Mouse (Mus musculus): Measurements from ENCODE around the gene Sec61a1. TPM values are rescaled to one million over a fixed set of nuclear protein-coding genes. Genes with fewer than 3 reads are reported as not detected.
A peak's percentile ranks its signal among the peaks of the same experiment; 100 is the strongest.

Sec61a1 gene
- 188 and 195 TPM in 2 replicates for polyA plus RNA-seq (2012; rRNA removed)

GRCm38 (mm10) chr6:88518404-88519263 lies at the start of gene Sec61a1:
Gene Sec61a1 (minus strand): TSS chr6:88518905.
- Histone ChIP-seq H3K4me1 (ENCODE audit: control insufficient read depth, insufficient read depth, low read length) (peaks cover 16% of the 10 kb centered on the region), H3K4me3 (replicated peaks; ENCODE audit: extremely low read depth, low read depth, low read length) (peak within 1 kb of the TSS; percentile 83)
- WGBS = under 1% methylated on average over 80 of the region's 80 CpGs
- no peak for TF ChIP-seq CTCF (IDR thresholded peaks at IDR 0.05; ENCODE audit: insufficient read depth, low read length)
- peak; percentile 99 for TF ChIP-seq POLR2A (IDR thresholded peaks at IDR 0.05; ENCODE audit: borderline replicate concordance, extremely low read depth, low read depth, low read length)
- DNase-seq = peak; percentile 92

- DNase-seq = no peak
- WGBS = 49% methylated on average over 7 of the region's 7 CpGs
- no peak for TF ChIP-seq POLR2A (IDR thresholded peaks at IDR 0.05; ENCODE audit: borderline replicate concordance, extremely low read depth, low read depth, low read length)
- no peak for TF ChIP-seq CTCF (IDR thresholded peaks at IDR 0.05; ENCODE audit: insufficient read depth, low read length)
- no peaks in the 10 kb centered on the region for H3K4me1 ChIP-seq (ENCODE audit: control insufficient read depth, insufficient read depth, low read length)
- H3K4me3 ChIP-seq (replicated peaks; ENCODE audit: extremely low read depth, low read depth, low read length) = no peak overlapping the region
Measured at GRCm38 (mm10) chr6:88566676-88567075, 48.0 kb upstream of the Sec61a1 start.

- WGBS = 30% methylated on average over 6 of the region's 6 CpGs
- no peak for TF ChIP-seq POLR2A (IDR thresholded peaks at IDR 0.05; ENCODE audit: borderline replicate concordance, extremely low read depth, low read depth, low read length)
- TF ChIP-seq CTCF (IDR thresholded peaks at IDR 0.05; ENCODE audit: insufficient read depth, low read length) = no peak
- Histone ChIP-seq H3K4me1 (ENCODE audit: control insufficient read depth, insufficient read depth, low read length) (no peaks in the 10 kb centered on the region), H3K4me3 (replicated peaks; ENCODE audit: extremely low read depth, low read depth, low read length) (no peak overlapping the region)
- DNase-seq = no peak
Measured at GRCm38 (mm10) chr6:88565033-88565432, 46.3 kb upstream of the Sec61a1 start.

- Histone ChIP-seq H3K4me3 (replicated peaks; ENCODE audit: extremely low read depth, low read depth, low read length) (no peak overlapping the region), H3K4me1 (ENCODE audit: control insufficient read depth, insufficient read depth, low read length) (no peaks in the 10 kb centered on the region)
- no peak for DNase-seq
- WGBS = 90% methylated on average over 4 of the region's 4 CpGs
- TF ChIP-seq POLR2A (IDR thresholded peaks at IDR 0.05; ENCODE audit: borderline replicate concordance, extremely low read depth, low read depth, low read length) = no peak
- TF ChIP-seq CTCF (IDR thresholded peaks at IDR 0.05; ENCODE audit: insufficient read depth, low read length) = no peak
Measured at GRCm38 (mm10) chr6:88560156-88560555, 41.5 kb upstream of the Sec61a1 start.

GRCm38 (mm10) chr6:88559688-88560087 lies 41.0 kb upstream of the Sec61a1 start:
- 55% methylated on average over 5 of the region's 5 CpGs for WGBS

GRCm38 (mm10) chr6:88558076-88558475 lies 39.4 kb upstream of the Sec61a1 start:
- 78% methylated on average over 1 of the region's 1 CpGs for WGBS
- no peaks in the 10 kb centered on the region for H3K4me1 ChIP-seq (ENCODE audit: control insufficient read depth, insufficient read depth, low read length)
- TF ChIP-seq POLR2A (IDR thresholded peaks at IDR 0.05; ENCODE audit: borderline replicate concordance, extremely low read depth, low read depth, low read length) (no peak), CTCF (IDR thresholded peaks at IDR 0.05; ENCODE audit: insufficient read depth, low read length) (no peak)
- no peak overlapping the region for H3K4me3 ChIP-seq (replicated peaks; ENCODE audit: extremely low read depth, low read depth, low read length)
- DNase-seq = no peak

More at GRCm38 (mm10) chr6:88559688-88560087, 41.0 kb upstream of the Sec61a1 start:
- H3K4me1 ChIP-seq (ENCODE audit: control insufficient read depth, insufficient read depth, low read length) = no peaks in the 10 kb centered on the region
- DNase-seq = no peak
- TF ChIP-seq CTCF (IDR thresholded peaks at IDR 0.05; ENCODE audit: insufficient read depth, low read length) (peak; percentile 38; the same call in 1 of the 2 replicates), POLR2A (IDR thresholded peaks at IDR 0.05; ENCODE audit: borderline replicate concordance, extremely low read depth, low read depth, low read length) (no peak)
- no peak overlapping the region for H3K4me3 ChIP-seq (replicated peaks; ENCODE audit: extremely low read depth, low read depth, low read length)

- no peak overlapping the region for H3K4me3 ChIP-seq (replicated peaks; ENCODE audit: extremely low read depth, low read depth, low read length)
Measured at GRCm38 (mm10) chr6:88557548-88557947, 38.8 kb upstream of the Sec61a1 start.

GRCm38 (mm10) chr6:88549916-88550315 lies 31.2 kb upstream of the Sec61a1 start:
- no peaks in the 10 kb centered on the region; the same call in 1 of the 2 replicates for H3K4me1 ChIP-seq (ENCODE audit: control insufficient read depth, insufficient read depth, low read length)
- TF ChIP-seq CTCF (IDR thresholded peaks at IDR 0.05; ENCODE audit: insufficient read depth, low read length) (no peak), POLR2A (IDR thresholded peaks at IDR 0.05; ENCODE audit: borderline replicate concordance, extremely low read depth, low read depth, low read length) (no peak)
- 86% methylated on average over 2 of the region's 2 CpGs for WGBS

More at GRCm38 (mm10) chr6:88557548-88557947, 38.8 kb upstream of the Sec61a1 start:
- DNase-seq = no peak
- no peaks in the 10 kb centered on the region for H3K4me1 ChIP-seq (ENCODE audit: control insufficient read depth, insufficient read depth, low read length)
- WGBS = 21% methylated on average over 4 of the region's 4 CpGs
- TF ChIP-seq POLR2A (IDR thresholded peaks at IDR 0.05; ENCODE audit: borderline replicate concordance, extremely low read depth, low read depth, low read length) (no peak), CTCF (IDR thresholded peaks at IDR 0.05; ENCODE audit: insufficient read depth, low read length) (no peak)

GRCm38 (mm10) chr6:88549137-88549814 lies 30.6 kb upstream of the Sec61a1 start:
- no peak for TF ChIP-seq CTCF (IDR thresholded peaks at IDR 0.05; ENCODE audit: insufficient read depth, low read length)
- no peak for TF ChIP-seq POLR2A (IDR thresholded peaks at IDR 0.05; ENCODE audit: borderline replicate concordance, extremely low read depth, low read depth, low read length)
- Histone ChIP-seq H3K4me1 (ENCODE audit: control insufficient read depth, insufficient read depth, low read length) (no peaks in the 10 kb centered on the region; the same call in 1 of the 2 replicates), H3K4me3 (replicated peaks; ENCODE audit: extremely low read depth, low read depth, low read length) (no peak overlapping the region)
- WGBS = 25% methylated on average over 4 of the region's 4 CpGs
- peak; percentile 66 for DNase-seq

More at GRCm38 (mm10) chr6:88549916-88550315, 31.2 kb upstream of the Sec61a1 start:
- no peak overlapping the region for H3K4me3 ChIP-seq (replicated peaks; ENCODE audit: extremely low read depth, low read depth, low read length)
- no peak for DNase-seq

All from lung, adult 2 months (tissue).